Mouse (Mus musculus) lung, postnatal 10 days (tissue): ENCODE data around the gene Plekha1.

ENCODE experiments used
- DNase-seq: peaks from one replicate; pipeline ENCODE4 v3.0.0; 2021

The Plekha1 gene

GRCm38 (mm10) chr7:130860721-130861142, 4.8 kb upstream of the Plekha1 start:
- peak; percentile 34 for DNase-seq

- peak; percentile 29 for DNase-seq
These were observed 3.1 kb upstream of the Plekha1 start for GRCm38 (mm10) chr7:130862501-130862900.

GRCm38 (mm10) chr7:130864711-130865110, 845 bp upstream of the Plekha1 start:
- DNase-seq: no peak

- no peak for DNase-seq
These were observed 1.1 kb downstream of the Plekha1 start for GRCm38 (mm10) chr7:130866640-130867039.

- peak; percentile 49 for DNase-seq
These were observed 1.7 kb downstream of the Plekha1 start for GRCm38 (mm10) chr7:130867256-130867655.

GRCm38 (mm10) chr7:130884161-130884560, 18.6 kb downstream of the Plekha1 start:
- no peak for DNase-seq

GRCm38 (mm10) chr7:130886246-130886645, 20.7 kb downstream of the Plekha1 start:
- no peak for DNase-seq

- peak; percentile 58 for DNase-seq
These were observed 22.4 kb downstream of the Plekha1 start for GRCm38 (mm10) chr7:130887946-130888345.

GRCm38 (mm10) chr7:130890871-130891270, 25.3 kb downstream of the Plekha1 start:
- DNase-seq: no peak

GRCm38 (mm10) chr7:130892973-130893372, 27.4 kb downstream of the Plekha1 start:
- peak; percentile 66 for DNase-seq

- DNase-seq: no peak
These were observed 29.5 kb downstream of the Plekha1 start for GRCm38 (mm10) chr7:130894931-130895617.

GRCm38 (mm10) chr7:130895618-130895945, 30.0 kb downstream of the Plekha1 start:
- DNase-seq: no peak

- DNase-seq: no peak
These were observed 30.5 kb downstream of the Plekha1 start for GRCm38 (mm10) chr7:130896064-130896463.

GRCm38 (mm10) chr7:130897201-130897600, 31.6 kb downstream of the Plekha1 start:
- no peak for DNase-seq

GRCm38 (mm10) chr7:130898373-130898772, 32.8 kb downstream of the Plekha1 start:
- DNase-seq: peak; percentile 48

GRCm38 (mm10) chr7:130900233-130900848, 34.8 kb downstream of the Plekha1 start:
- no peak for DNase-seq

- DNase-seq: no peak
These were observed 37.4 kb downstream of the Plekha1 start for GRCm38 (mm10) chr7:130902929-130903328.

- no peak for DNase-seq
These were observed 38.0 kb downstream of the Plekha1 start for GRCm38 (mm10) chr7:130903505-130904074.

GRCm38 (mm10) chr7:130904571-130905365, 39.2 kb downstream of the Plekha1 start:
- DNase-seq: no peak

GRCm38 (mm10) chr7:130910841-130911240, 45.3 kb downstream of the Plekha1 start:
- DNase-seq: no peak

GRCm38 (mm10) chr7:130914693-130915363, 49.3 kb downstream of the Plekha1 start:
- peak; percentile 64 for DNase-seq

- DNase-seq: no peak
These were observed 52.7 kb downstream of the Plekha1 start for GRCm38 (mm10) chr7:130918260-130918659.
